Mouse (Mus musculus): ENCODE data around the gene Rab5if. TPM values are rescaled to one million over a fixed set of nuclear protein-coding genes. Genes with fewer than 3 reads are reported as not detected.
"Not testable (repeated sequence)": the region's sequence is repeated elsewhere in the genome, so short reads cannot be mapped to it uniquely, and the experiment has no call there.

Gene Rab5if
- polyA plus RNA-seq, 1 experiment from 2014 or later = 227 TPM

DNA sequence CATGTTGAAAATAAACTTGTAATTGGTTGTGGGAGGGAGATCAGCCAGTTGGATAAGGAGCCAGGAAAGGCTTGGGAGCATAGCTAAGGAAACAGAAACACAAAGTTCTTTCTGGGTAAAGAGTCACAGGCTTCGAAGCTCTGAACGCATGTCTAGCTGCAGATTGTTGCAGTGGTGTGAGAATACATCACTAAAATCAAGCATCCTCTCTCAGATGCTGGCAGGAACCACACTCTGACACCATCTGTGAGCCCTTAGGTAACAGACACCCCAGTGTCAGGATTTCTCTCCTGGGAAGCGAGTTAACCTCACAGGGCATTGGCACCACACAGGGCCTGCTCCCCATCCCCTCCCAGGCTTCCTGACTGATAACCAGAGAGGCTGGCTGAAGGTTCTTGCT, 52.6 kb downstream of the Rab5if start:
- no peaks in the 10 kb centered on the region for H3K9me3 ChIP-seq (ENCODE audit: control insufficient read depth, low read length)

DNA sequence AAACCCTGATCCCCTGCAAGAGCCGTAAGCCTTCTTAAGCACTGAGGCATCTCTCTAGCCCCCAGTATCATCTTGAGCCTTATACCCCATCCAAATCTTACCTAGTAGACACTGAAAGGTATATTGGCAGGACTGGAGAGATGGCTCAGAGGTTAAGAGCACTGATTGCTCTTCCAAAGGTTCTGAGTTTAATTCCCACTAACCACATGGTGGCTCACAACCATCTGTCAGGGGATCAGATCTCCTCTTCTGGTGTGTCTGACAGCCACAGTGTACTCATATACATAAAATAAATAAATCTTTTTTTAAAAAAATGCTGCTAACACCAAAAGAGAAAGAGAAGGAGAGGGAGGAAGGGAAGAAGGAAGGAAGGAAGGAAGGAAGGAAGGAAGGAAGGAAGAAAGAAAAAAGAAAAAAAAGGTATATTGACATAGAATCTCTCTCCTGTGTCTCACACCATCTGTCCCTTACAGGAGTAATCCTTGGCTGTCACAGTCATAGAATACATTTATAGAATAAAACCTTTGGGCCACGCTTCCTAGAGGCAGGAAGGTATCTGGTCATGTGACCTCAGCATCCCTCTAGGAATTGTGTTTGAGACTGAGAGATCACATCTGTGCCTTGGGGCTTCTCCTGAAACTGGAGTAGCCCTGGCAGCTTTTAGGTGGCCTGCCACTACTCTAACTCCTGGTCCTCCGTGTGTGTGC, 53.6 kb downstream of the Rab5if start:
- Histone ChIP-seq H3K9ac (ENCODE audit: low read length) (no peak overlapping the region), H3K4me2 (replicated peaks; ENCODE audit: low read depth) (no peak overlapping the region), H3K9me3 (ENCODE audit: control insufficient read depth, low read length) (no peaks in the 10 kb centered on the region), H3K27me3 (ENCODE audit: control insufficient read depth, insufficient read depth, low read length) (no peaks in the 10 kb centered on the region), H3K4me3 (ENCODE audit: low read depth, low read length) (no peak overlapping the region), H3K36me3 (ENCODE audit: control insufficient read depth, insufficient read depth, low read length) (no peaks in the 10 kb centered on the region), H3K27ac (replicated peaks) (no peak overlapping the region), H3K4me1 (replicated peaks; ENCODE audit: control insufficient read depth, insufficient read depth) (no peaks in the 10 kb centered on the region)
- no peak for ATAC-seq (ENCODE audit: low FRiP score, low TSS enrichment)
- DNase-seq (ENCODE audit: low spot score) = no peak
- TF ChIP-seq CTCF (IDR thresholded peaks at IDR 0.05; ENCODE audit: low read depth) (no peak), EP300 (optimal IDR thresholded peaks at IDR 0.05) (no peak)
- 84% methylated on average over 3 of the region's 3 CpGs for WGBS

More for the DNA sequence above, 52.6 kb downstream of the Rab5if start:
- ATAC-seq (ENCODE audit: low FRiP score, low TSS enrichment) (no peak), DNase-seq (ENCODE audit: low spot score) (no peak)
- no peak overlapping the region for H3K4me3 ChIP-seq (ENCODE audit: low read depth, low read length)
- H3K4me1 ChIP-seq (replicated peaks; ENCODE audit: control insufficient read depth, insufficient read depth) = no peaks in the 10 kb centered on the region
- no peak overlapping the region for H3K9ac ChIP-seq (ENCODE audit: low read length)
- H3K27ac ChIP-seq (replicated peaks) = no peak overlapping the region
- H3K27me3 ChIP-seq (ENCODE audit: control insufficient read depth, insufficient read depth, low read length) = no peaks in the 10 kb centered on the region
- no peaks in the 10 kb centered on the region for H3K36me3 ChIP-seq (ENCODE audit: control insufficient read depth, insufficient read depth, low read length)
- no peak overlapping the region for H3K4me2 ChIP-seq (replicated peaks; ENCODE audit: low read depth)
- WGBS = 79% methylated on average over 3 of the region's 3 CpGs
- TF ChIP-seq EP300 (optimal IDR thresholded peaks at IDR 0.05) = no peak
- TF ChIP-seq CTCF (IDR thresholded peaks at IDR 0.05; ENCODE audit: low read depth) = no peak

- Histone ChIP-seq H3K27ac (replicated peaks) (no peak overlapping the region), H3K4me1 (replicated peaks; ENCODE audit: control insufficient read depth, insufficient read depth) (no peaks in the 10 kb centered on the region), H3K9me3 (ENCODE audit: control insufficient read depth, low read length) (no peaks in the 10 kb centered on the region), H3K36me3 (ENCODE audit: control insufficient read depth, insufficient read depth, low read length) (no peaks in the 10 kb centered on the region), H3K4me3 (ENCODE audit: low read depth, low read length) (no peak overlapping the region), H3K4me2 (replicated peaks; ENCODE audit: low read depth) (no peak overlapping the region), H3K9ac (ENCODE audit: low read length) (no peak overlapping the region), H3K27me3 (ENCODE audit: control insufficient read depth, insufficient read depth, low read length) (no peaks in the 10 kb centered on the region)
- DNase-seq (ENCODE audit: low spot score) = no peak
- WGBS = 57% methylated on average over 4 of the region's 4 CpGs
- TF ChIP-seq EP300 (optimal IDR thresholded peaks at IDR 0.05) (no peak), CTCF (IDR thresholded peaks at IDR 0.05; ENCODE audit: low read depth) (no peak)
- no peak for ATAC-seq (ENCODE audit: low FRiP score, low TSS enrichment)
These were observed 55.6 kb downstream of the Rab5if start for GRCm38 (mm10) chr2:156918562-156918961.

DNA sequence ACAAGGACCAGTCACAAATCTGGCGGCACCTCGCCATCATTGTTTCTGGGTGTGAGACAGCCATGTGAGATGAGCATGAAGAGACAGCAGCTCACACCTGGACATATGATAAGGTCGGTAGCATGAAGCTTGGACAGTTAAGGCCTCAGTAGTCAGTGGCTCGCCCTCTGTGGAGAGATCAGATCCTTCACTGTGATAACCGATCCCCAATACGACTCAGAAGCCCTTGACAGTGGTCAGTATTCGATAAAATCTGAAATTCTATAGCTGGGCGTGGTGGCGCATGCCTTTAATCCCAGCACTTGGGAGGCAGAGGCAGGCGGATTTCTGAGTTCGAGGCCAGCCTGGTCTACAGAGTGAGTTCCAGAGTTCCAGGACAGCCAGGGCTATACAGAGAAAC, 56.3 kb downstream of the Rab5if start:
- not testable (repeated sequence) for H3K27me3 ChIP-seq (ENCODE audit: control insufficient read depth, insufficient read depth, low read length); H3K36me3 ChIP-seq (ENCODE audit: control insufficient read depth, insufficient read depth, low read length); H3K4me1 ChIP-seq (replicated peaks; ENCODE audit: control insufficient read depth, insufficient read depth); H3K9me3 ChIP-seq (ENCODE audit: control insufficient read depth, low read length); H3K9ac ChIP-seq (ENCODE audit: low read length); H3K4me2 ChIP-seq (replicated peaks; ENCODE audit: low read depth); H3K4me3 ChIP-seq (ENCODE audit: low read depth, low read length); ATAC-seq (ENCODE audit: low FRiP score, low TSS enrichment); DNase-seq (ENCODE audit: low spot score); H3K27ac ChIP-seq (replicated peaks)
- 88% methylated on average over 11 of the region's 11 CpGs for WGBS

GRCm38 (mm10) chr2:156919796-156920195, 56.9 kb downstream of the Rab5if start:
- H3K4me3 ChIP-seq (ENCODE audit: low read depth, low read length) = no peak overlapping the region
- no peaks in the 10 kb centered on the region for H3K36me3 ChIP-seq (ENCODE audit: control insufficient read depth, insufficient read depth, low read length)
- no peak overlapping the region for H3K4me2 ChIP-seq (replicated peaks; ENCODE audit: low read depth)
- H3K27ac ChIP-seq (replicated peaks) = no peak overlapping the region
- H3K4me1 ChIP-seq (replicated peaks; ENCODE audit: control insufficient read depth, insufficient read depth) = no peaks in the 10 kb centered on the region
- H3K9ac ChIP-seq (ENCODE audit: low read length) = no peak overlapping the region
- no peaks in the 10 kb centered on the region for H3K27me3 ChIP-seq (ENCODE audit: control insufficient read depth, insufficient read depth, low read length)
- ATAC-seq (ENCODE audit: low FRiP score, low TSS enrichment) = no peak
- no peaks in the 10 kb centered on the region for H3K9me3 ChIP-seq (ENCODE audit: control insufficient read depth, low read length)
- TF ChIP-seq EP300 (optimal IDR thresholded peaks at IDR 0.05) = no peak
- no peak for TF ChIP-seq CTCF (IDR thresholded peaks at IDR 0.05; ENCODE audit: low read depth)
- 39% methylated on average over 2 of the region's 2 CpGs for WGBS
- DNase-seq (ENCODE audit: low spot score) = no peak

GRCm38 (mm10) chr2:156923057-156923456, 60.1 kb downstream of the Rab5if start:
- Histone ChIP-seq H3K4me3 (ENCODE audit: low read depth, low read length) (no peak overlapping the region), H3K36me3 (ENCODE audit: control insufficient read depth, insufficient read depth, low read length) (no peaks in the 10 kb centered on the region), H3K9ac (ENCODE audit: low read length) (no peak overlapping the region), H3K9me3 (ENCODE audit: control insufficient read depth, low read length) (no peaks in the 10 kb centered on the region), H3K4me1 (replicated peaks; ENCODE audit: control insufficient read depth, insufficient read depth) (no peaks in the 10 kb centered on the region), H3K27ac (replicated peaks) (no peak overlapping the region), H3K27me3 (ENCODE audit: control insufficient read depth, insufficient read depth, low read length) (no peaks in the 10 kb centered on the region), H3K4me2 (replicated peaks; ENCODE audit: low read depth) (no peak overlapping the region)
- DNase-seq (ENCODE audit: low spot score) = no peak
- ATAC-seq (ENCODE audit: low FRiP score, low TSS enrichment) = no peak
- no peak for TF ChIP-seq EP300 (optimal IDR thresholded peaks at IDR 0.05)
- WGBS = 88% methylated on average over 5 of the region's 5 CpGs

Other genes with a start within 250 kb of the Rab5if start
- gene Dlgap4, start 249.4 kb upstream of the Rab5if start, polyA plus RNA-seq (2015; fragmentation: Nextera tagmentation; extraction: Ambion mirVana) = 50.7 and 59.0 TPM in 2 replicates
- gene Myl9, start 87.7 kb upstream of the Rab5if start, polyA plus RNA-seq (2015; fragmentation: Nextera tagmentation; extraction: Ambion mirVana) = 2,268 and 2,333 TPM in 2 replicates
- 11.9 and 13.3 TPM in 2 replicates for gene Tgif2, start 23.1 kb upstream of the Rab5if start, polyA plus RNA-seq (2015; fragmentation: Nextera tagmentation; extraction: Ambion mirVana)
- 2.4 and 2.7 TPM in 2 replicates for gene 4930518I15Rik, start 5.2 kb upstream of the Rab5if start, polyA plus RNA-seq (2015; fragmentation: Nextera tagmentation; extraction: Ambion mirVana)
- gene Sla2, start 24.1 kb downstream of the Rab5if start, polyA plus RNA-seq (2015; fragmentation: Nextera tagmentation; extraction: Ambion mirVana) = 0.10 and 0.17 TPM in 2 replicates
- 21.1 and 22.4 TPM in 2 replicates for gene Ndrg3, start 128.9 kb downstream of the Rab5if start, polyA plus RNA-seq (2015; fragmentation: Nextera tagmentation; extraction: Ambion mirVana)
- 7.9 and 8.6 TPM in 2 replicates for gene Dsn1, start 144.0 kb downstream of the Rab5if start, polyA plus RNA-seq (2015; fragmentation: Nextera tagmentation; extraction: Ambion mirVana)
- gene Soga1, start 216.1 kb downstream of the Rab5if start, polyA plus RNA-seq (2015; fragmentation: Nextera tagmentation; extraction: Ambion mirVana) = 0.65 and 0.86 TPM in 2 replicates
- gene Tldc2, start 223.9 kb downstream of the Rab5if start, polyA plus RNA-seq (2015; fragmentation: Nextera tagmentation; extraction: Ambion mirVana) = not detected in 2 replicates